Mouse (Mus musculus): ENCODE results near the gene Syn2.

DNA sequence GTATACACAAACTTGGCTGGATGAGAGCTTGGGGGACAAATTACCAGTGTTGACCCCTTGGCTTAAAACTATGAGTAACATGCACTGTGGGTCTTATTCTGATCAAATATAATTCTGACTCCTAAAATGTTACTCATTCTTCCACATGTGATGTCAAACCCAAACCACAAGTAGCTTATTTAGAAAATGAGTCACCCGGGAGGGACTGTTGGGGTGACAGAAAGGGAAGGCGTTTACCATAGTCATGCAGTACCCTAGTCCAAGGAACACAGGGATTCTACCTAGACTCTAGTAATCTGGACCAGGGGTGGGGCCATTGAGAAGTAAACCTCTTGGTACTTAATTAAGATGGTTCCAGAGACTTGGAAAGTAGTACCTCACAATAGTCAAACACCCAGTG lies 149.5 kb downstream of the Syn2 start:
- no peak for TF ChIP-seq CTCF (IDR thresholded peaks at IDR 0.05; ENCODE audit: low read depth, low read length)
- TF ChIP-seq GATA1 (IDR thresholded peaks at IDR 0.05; ENCODE audit: borderline replicate concordance, low read length), result no peak
- no peak for TF ChIP-seq TAL1 (conservative IDR thresholded peaks at IDR 0.05; ENCODE audit: low read depth, low read length)
- TF ChIP-seq GATA2 (IDR thresholded peaks at IDR 0.05; ENCODE audit: borderline replicate concordance, low read depth, low read length), result no peak

All from G1E (cell line).